Mouse (Mus musculus) urinary bladder, postnatal 14 days (tissue): Measurements from ENCODE around the gene Chst15.

Source experiments
- DNase-seq: peaks from one replicate; pipeline ENCODE4 v3.0.0; 2021; ENCODE audit warnings: low spot score

Chst15 gene

DNA sequence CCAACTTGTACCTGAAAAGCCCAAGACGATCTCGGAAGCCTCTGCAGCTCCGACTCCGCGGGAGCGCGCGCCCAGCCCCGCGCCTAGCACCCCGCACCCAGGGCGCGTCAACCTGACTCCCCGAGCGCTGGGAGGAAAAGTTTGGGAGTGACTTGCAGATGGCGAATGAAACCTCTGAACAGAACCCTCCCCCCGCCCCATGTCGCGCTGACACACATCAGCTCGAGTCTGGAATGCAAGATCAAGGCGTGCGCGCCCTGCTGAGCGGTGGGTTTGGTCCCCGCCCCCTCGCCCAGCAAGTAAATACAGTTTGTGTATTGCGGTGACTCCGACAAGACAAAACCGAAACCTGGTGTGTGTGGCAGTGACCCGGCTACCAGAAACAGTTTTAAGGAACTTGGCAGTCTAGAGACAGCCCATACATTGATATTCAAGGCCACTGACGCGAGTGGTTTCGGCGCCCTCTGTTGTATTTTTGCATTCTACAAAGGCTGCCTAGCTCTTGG lies at the start of gene Chst15:
TSS of gene Chst15 (minus strand) at position 193 of the 506 bp plus-strand sequence.
- peak; percentile 56 for DNase-seq

GRCm38 (mm10) chr7:132365703-132366384 lies 48.8 kb upstream of the Chst15 start:
- no peak for DNase-seq

GRCm38 (mm10) chr7:132365111-132365510 lies 48.1 kb upstream of the Chst15 start:
- no peak for DNase-seq

GRCm38 (mm10) chr7:132364506-132364905 lies 47.5 kb upstream of the Chst15 start:
- no peak for DNase-seq

DNA sequence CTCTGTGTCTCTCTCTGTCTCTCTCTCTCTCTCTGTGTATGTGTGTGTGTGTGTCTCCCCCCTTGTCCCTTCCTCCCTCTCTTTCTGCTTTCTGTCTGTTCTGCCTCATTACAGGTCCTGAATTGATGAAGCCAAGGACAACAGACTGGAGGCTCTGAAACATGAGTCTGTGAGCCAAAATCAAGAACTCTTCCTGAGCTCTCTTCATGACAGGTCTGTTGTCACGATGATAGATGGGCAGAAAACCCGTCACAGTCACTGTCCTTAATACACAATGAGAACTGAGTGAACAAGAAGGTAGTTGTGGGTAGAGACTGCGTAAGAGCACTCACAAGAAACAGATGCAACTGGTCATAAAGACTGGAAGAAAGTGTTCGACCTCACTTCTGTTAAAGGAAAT lies 43.3 kb upstream of the Chst15 start:
- DNase-seq, result no peak

DNA sequence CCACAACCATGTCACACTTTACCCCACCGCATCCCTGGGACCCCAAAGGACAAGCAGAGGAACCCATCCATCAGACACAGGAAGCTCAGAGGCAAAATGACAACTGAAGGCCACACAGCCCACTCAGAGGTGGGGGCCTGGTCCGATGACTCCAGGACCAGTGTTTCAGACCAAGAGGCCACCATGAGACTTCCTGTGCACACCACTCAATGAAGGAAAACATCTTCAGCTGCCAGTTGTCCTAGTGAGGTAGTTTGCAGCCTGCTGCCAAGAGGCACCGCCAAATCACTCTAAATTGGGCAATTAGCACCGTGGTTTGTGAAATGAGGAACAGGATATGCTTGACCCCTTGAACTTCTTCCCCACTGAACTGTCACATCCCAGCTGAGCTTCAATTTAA lies 41.7 kb upstream of the Chst15 start:
- DNase-seq, result no peak

DNA sequence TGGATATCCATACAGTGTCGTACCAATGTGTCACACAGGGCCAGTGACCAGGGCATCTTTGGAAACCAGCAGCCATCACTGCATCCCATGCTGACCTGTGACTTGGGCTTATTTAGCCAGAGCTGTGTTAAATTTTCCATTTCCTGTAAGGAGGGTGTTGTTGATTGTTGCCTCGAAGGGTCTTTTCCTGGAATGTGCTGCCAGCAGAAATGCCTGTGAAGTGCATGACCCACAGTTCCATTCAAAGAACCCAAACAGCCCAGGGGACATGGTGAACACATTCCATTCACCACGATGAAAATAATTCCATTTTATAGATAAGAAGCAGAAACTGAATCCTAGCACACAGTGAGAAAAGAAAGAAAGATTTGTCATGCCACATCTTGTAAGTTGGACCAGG lies 41.2 kb upstream of the Chst15 start:
- DNase-seq, result no peak

GRCm38 (mm10) chr7:132357841-132358237 lies 40.8 kb upstream of the Chst15 start:
- DNase-seq, result no peak

DNA sequence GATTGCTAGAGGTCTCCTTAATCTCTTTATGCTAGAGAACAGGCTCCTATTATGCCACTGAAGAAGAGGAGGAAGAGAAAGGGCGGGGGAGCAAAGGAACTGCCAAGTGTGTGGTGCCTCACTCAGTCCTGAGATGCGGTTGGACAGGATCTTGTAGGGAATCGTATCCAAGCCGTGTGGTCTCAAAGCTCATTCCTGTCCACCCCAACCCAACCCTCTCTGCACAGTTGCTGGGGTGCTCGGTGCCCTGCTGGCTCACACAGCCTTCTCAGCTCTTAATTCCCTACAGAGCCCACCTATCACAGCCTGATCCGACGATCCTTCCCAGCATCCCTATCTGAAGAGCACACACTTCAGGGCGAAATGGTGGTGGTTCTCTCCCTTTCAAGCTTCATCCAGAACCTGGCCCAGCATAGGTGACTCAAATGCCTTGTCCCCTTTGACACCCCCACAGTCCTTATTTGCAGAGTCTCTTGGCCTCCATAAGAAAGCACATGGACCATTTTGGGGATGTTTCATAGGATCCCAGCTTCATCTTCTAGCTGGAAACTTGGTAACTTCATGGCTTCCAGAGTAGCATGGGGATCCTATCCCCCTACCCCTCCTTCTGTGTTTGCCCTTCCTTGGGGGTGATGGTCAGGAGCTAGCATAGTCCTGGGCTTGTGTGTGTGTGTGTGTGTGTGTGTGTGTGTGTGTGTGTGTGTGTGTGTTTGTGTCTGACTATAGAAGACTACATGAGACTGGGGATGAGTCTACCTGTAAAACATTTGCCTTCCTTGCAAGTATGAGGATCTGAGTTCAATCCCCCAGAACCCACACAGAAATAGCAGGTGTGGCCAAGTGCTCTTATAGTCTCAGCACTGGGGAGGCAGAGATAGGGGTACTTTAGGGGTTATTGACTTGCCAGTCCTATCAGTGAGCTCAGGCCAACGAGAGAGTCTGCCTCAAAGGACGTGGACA lies 40.1 kb upstream of the Chst15 start:
- DNase-seq, result no peak

- DNase-seq, result no peak
Observed at GRCm38 (mm10) chr7:132356185-132356584, 39.2 kb upstream of the Chst15 start.

- DNase-seq, result no peak
Observed at GRCm38 (mm10) chr7:132355767-132356166, 38.7 kb upstream of the Chst15 start.

- no peak for DNase-seq
Observed at GRCm38 (mm10) chr7:132349075-132349572, 32.1 kb upstream of the Chst15 start.

- no peak for DNase-seq
Observed at GRCm38 (mm10) chr7:132347273-132348045, 30.4 kb upstream of the Chst15 start.

- DNase-seq, result no peak
Observed at GRCm38 (mm10) chr7:132345526-132346070, 28.6 kb upstream of the Chst15 start.

GRCm38 (mm10) chr7:132344606-132345005 lies 27.6 kb upstream of the Chst15 start:
- DNase-seq, result no peak

DNA sequence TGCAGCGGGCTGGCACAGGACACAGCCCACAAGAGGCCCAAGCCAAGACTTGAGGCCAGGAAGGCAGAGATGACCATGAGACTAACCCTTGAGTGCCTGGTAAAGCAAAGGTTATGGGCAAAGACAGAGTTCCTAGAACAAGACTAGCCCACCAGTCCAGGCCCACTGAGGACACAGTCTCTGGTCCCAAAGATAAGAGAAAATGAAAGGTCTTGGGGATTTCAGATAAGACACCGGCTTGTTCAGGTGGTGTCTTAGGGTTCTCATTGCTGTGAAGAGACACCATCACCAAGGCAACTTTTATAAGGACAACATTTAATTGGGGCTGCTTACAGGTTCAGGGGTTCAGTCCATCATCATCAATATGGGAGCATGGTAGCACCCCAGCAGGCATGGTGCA lies 26.9 kb upstream of the Chst15 start:
- DNase-seq, result no peak

GRCm38 (mm10) chr7:132343146-132343545 lies 26.1 kb upstream of the Chst15 start:
- DNase-seq, result no peak

GRCm38 (mm10) chr7:132339041-132339839 lies 22.2 kb upstream of the Chst15 start:
- no peak for DNase-seq

DNA sequence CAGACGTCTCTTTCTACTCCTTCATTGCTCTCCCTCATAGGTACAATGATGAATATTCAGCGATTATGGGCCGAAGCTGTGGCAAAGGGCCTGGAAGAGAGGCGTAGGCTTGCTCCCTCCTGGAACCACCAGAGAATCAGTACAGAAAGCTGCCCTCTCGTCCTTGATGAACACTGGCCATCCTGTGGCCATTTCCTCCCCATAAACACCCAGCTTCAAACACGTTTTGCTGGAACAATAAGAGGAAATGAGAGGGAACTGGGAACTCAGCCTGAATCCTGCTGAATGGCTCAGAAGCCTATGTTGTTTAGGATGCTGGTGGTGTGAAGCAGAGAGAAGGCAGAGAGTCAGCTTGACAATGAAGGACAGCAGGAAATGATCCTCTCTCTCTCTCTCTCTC lies 21.3 kb upstream of the Chst15 start:
- no peak for DNase-seq

DNA sequence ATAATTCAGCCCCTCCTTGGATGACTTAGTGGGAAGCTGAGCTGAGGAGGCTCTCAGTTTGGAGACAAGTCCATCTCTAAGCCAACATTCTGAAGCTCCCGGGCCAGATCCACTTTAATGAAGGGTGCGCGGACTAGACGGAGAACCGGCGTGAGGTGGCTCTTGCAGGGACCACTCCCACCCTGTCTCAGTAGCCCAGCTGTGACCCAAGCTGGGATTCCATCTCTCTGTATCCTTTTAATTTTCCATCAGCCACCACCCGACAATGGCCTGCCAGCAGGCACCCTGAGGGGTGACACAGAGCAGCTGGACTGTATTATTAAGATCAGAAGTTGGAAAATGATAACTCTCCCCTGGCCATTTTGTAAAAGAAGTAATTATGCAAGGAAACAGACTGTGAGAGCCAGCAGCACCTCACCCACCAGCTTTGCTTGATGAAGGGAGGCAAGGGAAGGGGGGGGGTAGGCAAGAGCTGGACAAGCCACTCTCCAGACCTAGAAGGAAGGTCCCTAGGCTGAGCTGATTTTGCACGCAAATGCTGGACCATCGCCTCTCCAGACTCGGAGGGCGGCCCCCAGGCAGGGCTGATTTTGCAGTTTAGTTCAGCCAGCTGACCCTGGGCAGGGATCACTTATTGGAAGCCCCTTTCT lies 20.4 kb upstream of the Chst15 start:
- DNase-seq, result no peak
